Mouse (Mus musculus) lung, postnatal 0 days (tissue): Measurements from ENCODE around the gene Fzd2. TPM values are rescaled to one million over a fixed set of nuclear protein-coding genes. Genes with fewer than 3 reads are reported as not detected.
A peak's percentile ranks its signal among the peaks of the same experiment; 100 is the strongest.

ENCODE experiments used
- ATAC-seq: fragments of 200-750 bp; cut with Nextera tagmentation; 2 replicates; pipeline ENCODE4 v1.8.0; 2017; ENCODE audit warnings: moderate library complexity
- DNase-seq: peaks from one replicate; pipeline ENCODE4 v3.0.0-alpha.2; 2016; ENCODE audit warnings: low spot score
- H3K27ac ChIP-seq: fragments of 300-500 bp; sonication (generic); 2 replicates; pipeline ENCODE4 v1.5.1; 2014; ENCODE audit warnings: antibody characterized with exemption, mild to moderate bottlenecking, low read length, mixed read lengths
- H3K27me3 ChIP-seq: fragments of 300-500 bp; sonication (generic); replicated peaks from 2 replicates; pipeline ENCODE4 v1.6.1; 2014; ENCODE audit warnings: low read length, mixed read lengths; ENCODE audit not compliant: insufficient read depth
- H3K36me3 ChIP-seq: fragments of 300-500 bp; sonication (generic); 2 replicates; pipeline ENCODE4 v1.6.1; 2014; ENCODE audit warnings: low read length, mixed read lengths; ENCODE audit not compliant: insufficient read depth
- H3K4me1 ChIP-seq: fragments of 300-500 bp; sonication (generic); 2 replicates; pipeline ENCODE4 v1.6.1; 2014; ENCODE audit warnings: antibody characterized with exemption, low read depth, low read length, mixed read lengths; ENCODE audit not compliant: insufficient read depth
- H3K4me2 ChIP-seq: fragments of 300-500 bp; sonication (generic); replicated peaks from 2 replicates; pipeline ENCODE4 v1.6.1; 2014; ENCODE audit warnings: low read depth, mild to moderate bottlenecking, low read length, moderate library complexity, mixed read lengths
- H3K4me3 ChIP-seq: fragments of 300-500 bp; sonication (generic); 2 replicates; pipeline ENCODE4 v1.5.1; 2014; ENCODE audit warnings: low read depth, low read length
- H3K9ac ChIP-seq: fragments of 300-500 bp; sonication (generic); replicated peaks from 2 replicates; pipeline ENCODE4 v1.6.1; 2014; ENCODE audit warnings: low read depth, mild to moderate bottlenecking
- H3K9me3 ChIP-seq: fragments of 300-500 bp; sonication (generic); 2 replicates; pipeline ENCODE4 v1.6.1; 2016; ENCODE audit warnings: low read length, mixed read lengths
- CTCF ChIP-seq: IDR thresholded peaks from 2 replicates; pipeline ENCODE4 v1.5.1; 2016; ENCODE audit warnings: antibody characterized with exemption, mild to moderate bottlenecking
- EP300 ChIP-seq: IDR thresholded peaks from 2 replicates; pipeline ENCODE4 v1.6.1; 2016; ENCODE audit warnings: antibody characterized with exemption, mild to moderate bottlenecking, control low read depth
- WGBS: fragments of 180-500 bp; shearing (Covaris S2); extraction: QIAGEN DNeasy Blood & Tissue Kit; methylation state at CpG from one replicate; pipeline ENCODE4 v1.1.7; 2014; 5-methylcytosine and 5-hydroxymethylcytosine counted together
- polyA plus RNA-seq: library from polyadenylated mRNA; unstranded; fragments of >200 nt; fragmentation: Nextera tagmentation; extraction: Ambion mirVana; gene quantifications from 2 replicates; pipeline ENCODE4 v1.2.1, GENCODE M21; 2015

Fzd2 gene
- polyA plus RNA-seq, 1 experiment from 2014 or later = 19.6 TPM

DNA sequence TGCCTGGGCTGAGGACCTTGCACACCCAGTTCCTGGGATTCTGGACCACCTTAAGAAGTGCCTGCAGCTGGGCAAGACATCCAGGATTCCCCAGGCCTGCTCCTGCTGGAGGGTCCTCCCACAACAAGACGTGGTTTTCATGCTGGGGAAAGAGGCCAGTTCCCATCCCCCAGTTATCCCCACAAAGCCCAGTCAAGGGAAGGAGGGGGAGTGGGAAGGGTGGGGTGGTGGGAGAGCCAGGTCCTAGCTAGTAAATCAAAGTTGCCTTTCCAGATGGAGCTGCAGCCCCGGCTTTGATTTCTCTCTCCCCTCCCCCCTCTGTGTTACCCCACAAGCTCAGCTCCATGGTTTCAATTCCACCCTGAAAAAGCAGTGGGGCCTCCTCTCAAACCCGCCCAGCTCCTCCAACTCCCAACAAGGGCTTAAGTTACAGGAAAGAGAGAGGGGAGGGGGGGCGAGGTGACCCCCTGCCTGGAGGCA lies 8.8 kb upstream of the Fzd2 start:
- Histone ChIP-seq H3K9ac (no peak overlapping the region), H3K4me2 (no peak overlapping the region), H3K4me1 (no peaks in the 10 kb centered on the region), H3K27ac (no peak overlapping the region), H3K9me3 (no peaks in the 10 kb centered on the region), H3K4me3 (no peak overlapping the region), H3K27me3 (no peaks in the 10 kb centered on the region), H3K36me3 (no peaks in the 10 kb centered on the region)
- ATAC-seq (no peak; the same call in 1 of the 2 replicates), DNase-seq (no peak)
- WGBS = 14% methylated on average over 4 of the region's 4 CpGs
- TF ChIP-seq EP300 (no peak), CTCF (no peak)

DNA sequence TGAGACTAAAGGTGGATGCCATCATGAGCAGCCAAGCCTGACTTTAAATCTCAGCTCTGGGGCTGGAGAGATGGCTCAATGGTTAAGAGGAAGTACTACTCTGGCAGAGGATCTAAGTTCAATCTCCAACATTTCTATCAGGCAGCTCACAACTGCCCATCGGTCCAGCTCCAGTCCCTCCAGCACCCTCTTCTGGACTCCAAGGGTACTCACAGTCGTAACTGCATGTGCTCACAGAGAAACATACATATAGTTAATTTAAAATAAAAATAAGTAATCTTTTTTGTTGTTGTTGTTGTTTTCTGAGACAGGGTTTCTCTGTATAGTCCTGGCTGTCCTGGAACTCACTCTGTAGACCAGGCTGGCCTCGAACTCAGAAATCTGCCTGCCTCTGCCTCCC lies 4.3 kb upstream of the Fzd2 start:
- no peak overlapping the region for H3K27ac ChIP-seq
- ATAC-seq (no peak), DNase-seq (peak; percentile 61)
- 87% methylated on average over 3 of the region's 3 CpGs for WGBS
- no peaks in the 10 kb centered on the region for H3K36me3 ChIP-seq
- no peaks in the 10 kb centered on the region for H3K4me1 ChIP-seq
- no peaks in the 10 kb centered on the region for H3K9me3 ChIP-seq
- no peak overlapping the region for H3K4me3 ChIP-seq
- no peak overlapping the region for H3K4me2 ChIP-seq
- TF ChIP-seq EP300 (no peak), CTCF (peak; percentile 58)
- H3K27me3 ChIP-seq = no peaks in the 10 kb centered on the region
- H3K9ac ChIP-seq = no peak overlapping the region

DNA sequence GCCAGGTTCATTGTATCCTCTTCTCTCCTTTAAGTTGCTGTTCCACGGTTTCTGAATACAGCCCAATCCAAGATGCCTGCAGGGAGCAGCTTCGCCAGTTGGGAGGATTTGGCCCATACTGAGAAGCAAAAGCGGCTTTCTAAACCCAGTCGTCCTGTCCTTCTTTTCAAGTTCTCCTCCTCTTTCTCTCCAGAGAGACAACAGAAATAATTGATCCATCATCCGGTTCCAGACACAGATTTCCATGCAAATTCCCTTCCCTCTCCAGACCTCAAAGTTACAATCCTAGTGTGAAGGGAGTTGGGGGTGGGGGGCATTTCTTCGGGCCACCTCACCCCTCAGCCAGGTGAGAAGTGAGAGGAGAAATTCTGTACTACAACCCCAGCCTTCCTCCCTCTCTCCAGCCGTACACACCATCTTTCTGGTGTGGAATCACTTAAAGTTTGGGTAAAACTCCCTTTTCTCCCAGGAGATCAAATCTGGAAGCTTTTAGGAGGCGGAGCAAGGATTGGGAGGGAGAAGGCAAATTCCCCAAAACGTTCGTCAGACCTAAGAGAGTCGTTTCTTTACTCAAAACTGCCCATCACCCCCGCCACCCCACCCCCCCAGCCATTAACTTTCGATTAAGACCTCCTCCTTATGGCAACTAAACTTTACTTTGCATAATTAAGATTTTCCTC lies 1.2 kb upstream of the Fzd2 start:
- Histone ChIP-seq H3K9me3 (no peaks in the 10 kb centered on the region), H3K27me3 (0 out of 2 replicates have a peak, but pooled peaks cover 4% of the 10 kb centered on the region), H3K27ac (peak overlapping the region; percentile 95), H3K4me3 (peak overlapping the region; percentile 72), H3K4me2 (peak overlapping the region; percentile 88), H3K4me1 (no peaks in the 10 kb centered on the region), H3K9ac (peak overlapping the region; percentile 39), H3K36me3 (no peaks in the 10 kb centered on the region)
- WGBS = 4% methylated on average over 13 of the region's 13 CpGs
- ATAC-seq = no peak
- peak; percentile 82 for DNase-seq
- TF ChIP-seq CTCF (no peak), EP300 (no peak)

DNA sequence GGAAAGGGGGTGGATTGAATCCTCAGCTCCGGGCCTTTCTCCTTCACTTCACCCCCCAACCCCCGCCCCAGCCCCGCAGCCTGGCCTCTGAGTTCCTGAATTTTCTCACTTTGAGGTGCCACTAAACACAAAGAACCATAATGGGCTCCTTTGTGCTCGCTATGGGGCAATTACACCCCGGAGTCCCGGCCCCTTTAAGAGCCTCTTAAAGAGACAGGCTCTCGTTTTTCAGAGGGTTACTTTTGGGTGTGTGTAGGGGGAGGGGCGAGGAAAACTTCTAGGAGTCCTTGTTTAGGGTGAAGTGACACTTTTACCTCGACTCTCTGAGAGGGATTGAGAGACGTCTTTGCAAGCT lies 723 bp upstream of the Fzd2 start:
- Histone ChIP-seq H3K4me3 (peak overlapping the region; percentile 72), H3K9me3 (no peaks in the 10 kb centered on the region), H3K36me3 (no peaks in the 10 kb centered on the region), H3K4me2 (peak overlapping the region; percentile 88), H3K4me1 (no peaks in the 10 kb centered on the region), H3K9ac (peak overlapping the region; percentile 39), H3K27me3 (0 out of 2 replicates have a peak, but pooled peaks cover 4% of the 10 kb centered on the region), H3K27ac (peak overlapping the region; percentile 95)
- under 1% methylated on average over 10 of the region's 10 CpGs for WGBS
- DNase-seq = peak; percentile 91
- TF ChIP-seq CTCF = no peak
- no peak for TF ChIP-seq EP300
- peak; percentile 65 for ATAC-seq

DNA sequence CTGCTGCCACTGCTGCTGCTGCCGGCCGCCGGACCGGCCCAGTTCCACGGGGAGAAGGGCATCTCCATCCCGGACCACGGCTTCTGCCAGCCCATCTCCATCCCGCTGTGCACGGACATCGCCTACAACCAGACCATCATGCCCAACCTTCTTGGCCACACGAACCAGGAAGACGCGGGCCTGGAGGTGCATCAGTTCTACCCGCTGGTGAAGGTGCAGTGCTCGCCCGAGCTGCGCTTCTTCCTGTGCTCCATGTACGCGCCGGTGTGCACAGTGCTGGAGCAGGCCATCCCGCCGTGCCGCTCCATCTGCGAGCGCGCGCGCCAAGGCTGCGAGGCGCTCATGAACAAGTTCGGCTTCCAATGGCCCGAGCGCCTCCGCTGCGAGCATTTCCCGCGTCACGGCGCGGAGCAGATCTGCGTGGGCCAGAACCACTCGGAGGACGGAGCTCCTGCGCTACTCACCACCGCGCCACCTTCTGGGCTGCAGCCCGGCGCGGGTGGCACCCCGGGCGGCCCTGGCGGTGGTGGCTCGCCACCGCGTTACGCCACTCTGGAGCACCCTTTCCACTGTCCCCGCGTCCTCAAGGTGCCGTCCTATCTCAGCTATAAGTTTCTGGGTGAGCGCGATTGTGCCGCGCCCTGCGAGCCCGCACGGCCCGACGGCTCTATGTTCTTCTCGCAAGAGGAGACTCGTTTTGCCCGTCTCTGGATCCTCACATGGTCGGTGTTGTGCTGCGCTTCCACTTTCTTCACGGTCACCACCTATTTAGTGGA lies 769 bp downstream of the Fzd2 start:
- peak; percentile 10; the same call in 1 of the 2 replicates for ATAC-seq
- WGBS = under 1% methylated on average over 71 of the region's 74 CpGs
- H3K9me3 ChIP-seq = no peaks in the 10 kb centered on the region
- no peaks in the 10 kb centered on the region for H3K36me3 ChIP-seq
- peak overlapping the region; percentile 55 for H3K9ac ChIP-seq
- DNase-seq = peak; percentile 46
- TF ChIP-seq CTCF = peak; percentile 57
- TF ChIP-seq EP300 = no peak
- peak overlapping the region; percentile 92 for H3K27ac ChIP-seq
- H3K4me3 ChIP-seq = peak overlapping the region; percentile 72
- H3K4me1 ChIP-seq = no peaks in the 10 kb centered on the region
- H3K4me2 ChIP-seq = peak overlapping the region; percentile 88
- 0 out of 2 replicates have a peak, but pooled peaks cover 4% of the 10 kb centered on the region for H3K27me3 ChIP-seq
